Mouse (Mus musculus) embryonic fibroblast, embryonic 13.5 days (primary cell): ENCODE data around the gene Comtd1.

Source experiments
- CTCF ChIP-seq: IDR thresholded peaks from 2 replicates; pipeline ENCODE4 v1.5.1; 2011; ENCODE audit warnings: mild to moderate bottlenecking, control low read depth, low read length, moderate library complexity, borderline replicate concordance; ENCODE audit not compliant: insufficient read depth
- POLR2A ChIP-seq: IDR thresholded peaks from 2 replicates; pipeline ENCODE4 v1.6.1; 2011; ENCODE audit warnings: low read depth, mild to moderate bottlenecking, control low read depth, low read length, moderate library complexity

- TF ChIP-seq CTCF, result no peak
- no peak for TF ChIP-seq POLR2A
Measured at GRCm38 (mm10) chr14:21838336-21839017, 10.3 kb downstream of the Comtd1 start.
